Mouse (Mus musculus): ENCODE results near the gene Pakap. TPM values are rescaled to one million over a fixed set of nuclear protein-coding genes. Genes with fewer than 3 reads are reported as not detected.

Gene Pakap
- polyA plus RNA-seq, 1 experiment from 2014 or later, result 24.7 TPM

- WGBS, result 86% methylated on average over 5 of the region's 5 CpGs
- H3K4me3 ChIP-seq (replicated peaks), result no peak overlapping the region
- no peak overlapping the region for H3K4me2 ChIP-seq
- no peak overlapping the region for H3K9ac ChIP-seq
- H3K4me1 ChIP-seq, result no peaks in the 10 kb centered on the region
- no peaks in the 10 kb centered on the region for H3K9me3 ChIP-seq
- no peaks in the 10 kb centered on the region for H3K36me3 ChIP-seq
- ATAC-seq (ENCODE audit: insufficient read depth, low FRiP score, low read depth), result no peak
- no peaks in the 10 kb centered on the region for H3K27me3 ChIP-seq (replicated peaks)
- H3K27ac ChIP-seq, result no peak overlapping the region
Observed at GRCm38 (mm10) chr4:57626921-57627320, 58.9 kb downstream of the Pakap start.

- 91% methylated on average over 5 of the region's 5 CpGs for WGBS
- no peak overlapping the region for H3K27ac ChIP-seq
- H3K9me3 ChIP-seq, result no peaks in the 10 kb centered on the region
- H3K4me3 ChIP-seq (replicated peaks), result no peak overlapping the region
- ATAC-seq (ENCODE audit: insufficient read depth, low FRiP score, low read depth), result no peak
- no peaks in the 10 kb centered on the region for H3K36me3 ChIP-seq
- H3K27me3 ChIP-seq (replicated peaks), result no peaks in the 10 kb centered on the region
- no peak overlapping the region for H3K9ac ChIP-seq
- no peak overlapping the region for H3K4me2 ChIP-seq
- no peaks in the 10 kb centered on the region for H3K4me1 ChIP-seq
Observed at GRCm38 (mm10) chr4:57632386-57632785, 64.4 kb downstream of the Pakap start.

- WGBS, result 94% methylated on average over 7 of the region's 7 CpGs
- Histone ChIP-seq H3K4me3 (replicated peaks) (no peak overlapping the region), H3K27me3 (replicated peaks) (no peaks in the 10 kb centered on the region), H3K4me2 (no peak overlapping the region), H3K27ac (no peak overlapping the region), H3K9me3 (no peaks in the 10 kb centered on the region), H3K4me1 (0 out of 2 replicates have a peak, but pooled peaks cover 2% of the 10 kb centered on the region), H3K36me3 (no peaks in the 10 kb centered on the region), H3K9ac (no peak overlapping the region)
- no peak for ATAC-seq (ENCODE audit: insufficient read depth, low FRiP score, low read depth)
Observed at GRCm38 (mm10) chr4:57633052-57633451, 65.1 kb downstream of the Pakap start.

GRCm38 (mm10) chr4:57634956-57635355 is 67.0 kb downstream of the Pakap start:
- H3K27ac ChIP-seq, result no peak overlapping the region
- H3K4me3 ChIP-seq (replicated peaks), result no peak overlapping the region
- H3K27me3 ChIP-seq (replicated peaks), result 0 out of 2 replicates have a peak, but pooled peaks cover 3% of the 10 kb centered on the region
- WGBS, result 62% methylated on average over 1 of the region's 1 CpGs
- H3K4me2 ChIP-seq, result no peak overlapping the region
- H3K9me3 ChIP-seq, result no peaks in the 10 kb centered on the region
- ATAC-seq (ENCODE audit: insufficient read depth, low FRiP score, low read depth), result no peak
- no peaks in the 10 kb centered on the region for H3K36me3 ChIP-seq
- peaks cover 3% of the 10 kb centered on the region; the same call in 1 of the 2 replicates for H3K4me1 ChIP-seq
- H3K9ac ChIP-seq, result no peak overlapping the region

- Histone ChIP-seq H3K4me2 (no peak overlapping the region), H3K4me3 (replicated peaks) (no peak overlapping the region), H3K27me3 (replicated peaks) (0 out of 2 replicates have a peak, but pooled peaks cover 3% of the 10 kb centered on the region), H3K4me1 (peaks cover 3% of the 10 kb centered on the region; the same call in 1 of the 2 replicates), H3K27ac (peak overlapping the region; percentile 7; the same call in 1 of the 2 replicates), H3K36me3 (no peaks in the 10 kb centered on the region), H3K9ac (no peak overlapping the region), H3K9me3 (no peaks in the 10 kb centered on the region)
- ATAC-seq (ENCODE audit: insufficient read depth, low FRiP score, low read depth), result no peak
- 43% methylated on average over 9 of the region's 9 CpGs for WGBS
Observed at GRCm38 (mm10) chr4:57636782-57637482, 69.0 kb downstream of the Pakap start.

- no peaks in the 10 kb centered on the region for H3K36me3 ChIP-seq
- 0 out of 2 replicates have a peak, but pooled peaks cover 3% of the 10 kb centered on the region for H3K27me3 ChIP-seq (replicated peaks)
- peak overlapping the region; percentile 61 for H3K4me2 ChIP-seq
- 18% methylated on average over 24 of the region's 24 CpGs for WGBS
- H3K9me3 ChIP-seq, result no peaks in the 10 kb centered on the region
- H3K27ac ChIP-seq, result no peak overlapping the region
- H3K4me3 ChIP-seq (replicated peaks), result peak overlapping the region; percentile 33
- H3K4me1 ChIP-seq, result peaks cover 3% of the 10 kb centered on the region; the same call in 1 of the 2 replicates
- no peak; the same call in 1 of the 2 replicates for ATAC-seq (ENCODE audit: insufficient read depth, low FRiP score, low read depth)
- no peak overlapping the region for H3K9ac ChIP-seq
Observed at GRCm38 (mm10) chr4:57637636-57638386, 69.8 kb downstream of the Pakap start.

GRCm38 (mm10) chr4:57638941-57639340 is 71.0 kb downstream of the Pakap start:
- WGBS, result 78% methylated on average over 9 of the region's 9 CpGs
- ATAC-seq (ENCODE audit: insufficient read depth, low FRiP score, low read depth), result no peak
- H3K4me1 ChIP-seq, result peaks cover 3% of the 10 kb centered on the region; the same call in 1 of the 2 replicates

GRCm38 (mm10) chr4:57640222-57640621 is 72.2 kb downstream of the Pakap start:
- Histone ChIP-seq H3K36me3 (no peaks in the 10 kb centered on the region), H3K4me2 (no peak overlapping the region), H3K4me3 (replicated peaks) (no peak overlapping the region), H3K27me3 (replicated peaks) (0 out of 2 replicates have a peak, but pooled peaks cover 3% of the 10 kb centered on the region), H3K27ac (no peak overlapping the region), H3K9ac (no peak overlapping the region), H3K4me1 (peaks cover 3% of the 10 kb centered on the region; the same call in 1 of the 2 replicates), H3K9me3 (no peaks in the 10 kb centered on the region)
- no peak for ATAC-seq (ENCODE audit: insufficient read depth, low FRiP score, low read depth)
- 35% methylated on average over 7 of the region's 7 CpGs for WGBS

More at GRCm38 (mm10) chr4:57638941-57639340, 71.0 kb downstream of the Pakap start:
- no peak overlapping the region for H3K4me2 ChIP-seq
- no peak overlapping the region for H3K27ac ChIP-seq
- H3K9ac ChIP-seq, result no peak overlapping the region
- 0 out of 2 replicates have a peak, but pooled peaks cover 3% of the 10 kb centered on the region for H3K27me3 ChIP-seq (replicated peaks)
- no peaks in the 10 kb centered on the region for H3K9me3 ChIP-seq
- H3K4me3 ChIP-seq (replicated peaks), result no peak overlapping the region
- H3K36me3 ChIP-seq, result no peaks in the 10 kb centered on the region

GRCm38 (mm10) chr4:57640971-57641370 is 73.0 kb downstream of the Pakap start:
- Histone ChIP-seq H3K27ac (no peak overlapping the region), H3K4me1 (peaks cover 3% of the 10 kb centered on the region; the same call in 1 of the 2 replicates), H3K4me2 (no peak overlapping the region), H3K9me3 (no peaks in the 10 kb centered on the region), H3K9ac (no peak overlapping the region), H3K4me3 (replicated peaks) (no peak overlapping the region), H3K36me3 (no peaks in the 10 kb centered on the region), H3K27me3 (replicated peaks) (0 out of 2 replicates have a peak, but pooled peaks cover 3% of the 10 kb centered on the region)
- 85% methylated on average over 3 of the region's 3 CpGs for WGBS
- no peak for ATAC-seq (ENCODE audit: insufficient read depth, low FRiP score, low read depth)

GRCm38 (mm10) chr4:57650994-57651393 is 83.0 kb downstream of the Pakap start:
- ATAC-seq (ENCODE audit: insufficient read depth, low FRiP score, low read depth), result no peak
- H3K4me3 ChIP-seq (replicated peaks), result no peak overlapping the region
- no peaks in the 10 kb centered on the region for H3K27me3 ChIP-seq (replicated peaks)
- 55% methylated on average over 1 of the region's 1 CpGs for WGBS
- H3K9me3 ChIP-seq, result no peaks in the 10 kb centered on the region
- no peaks in the 10 kb centered on the region for H3K4me1 ChIP-seq
- H3K9ac ChIP-seq, result no peak overlapping the region
- no peak overlapping the region for H3K27ac ChIP-seq
- no peaks in the 10 kb centered on the region for H3K36me3 ChIP-seq
- H3K4me2 ChIP-seq, result no peak overlapping the region

GRCm38 (mm10) chr4:57651547-57651946 is 83.6 kb downstream of the Pakap start:
- Histone ChIP-seq H3K27me3 (replicated peaks) (no peaks in the 10 kb centered on the region), H3K9ac (no peak overlapping the region), H3K27ac (no peak overlapping the region), H3K4me3 (replicated peaks) (no peak overlapping the region), H3K9me3 (no peaks in the 10 kb centered on the region), H3K4me2 (no peak overlapping the region), H3K36me3 (no peaks in the 10 kb centered on the region), H3K4me1 (no peaks in the 10 kb centered on the region)
- no peak for ATAC-seq (ENCODE audit: insufficient read depth, low FRiP score, low read depth)
- 84% methylated on average over 8 of the region's 8 CpGs for WGBS
